Mouse (Mus musculus) liver, embryonic 14.5 days (tissue): Measurements from ENCODE around the gene Clic4.

Experiments used
- CTCF ChIP-seq: IDR thresholded peaks from 2 replicates; pipeline ENCODE4 v1.5.1; 2016; ENCODE audit warnings: antibody characterized with exemption, low read depth, control low read depth
- EP300 ChIP-seq: IDR thresholded peaks from 2 replicates; pipeline ENCODE4 v1.6.1; 2016; ENCODE audit warnings: antibody characterized with exemption, low read depth

DNA sequence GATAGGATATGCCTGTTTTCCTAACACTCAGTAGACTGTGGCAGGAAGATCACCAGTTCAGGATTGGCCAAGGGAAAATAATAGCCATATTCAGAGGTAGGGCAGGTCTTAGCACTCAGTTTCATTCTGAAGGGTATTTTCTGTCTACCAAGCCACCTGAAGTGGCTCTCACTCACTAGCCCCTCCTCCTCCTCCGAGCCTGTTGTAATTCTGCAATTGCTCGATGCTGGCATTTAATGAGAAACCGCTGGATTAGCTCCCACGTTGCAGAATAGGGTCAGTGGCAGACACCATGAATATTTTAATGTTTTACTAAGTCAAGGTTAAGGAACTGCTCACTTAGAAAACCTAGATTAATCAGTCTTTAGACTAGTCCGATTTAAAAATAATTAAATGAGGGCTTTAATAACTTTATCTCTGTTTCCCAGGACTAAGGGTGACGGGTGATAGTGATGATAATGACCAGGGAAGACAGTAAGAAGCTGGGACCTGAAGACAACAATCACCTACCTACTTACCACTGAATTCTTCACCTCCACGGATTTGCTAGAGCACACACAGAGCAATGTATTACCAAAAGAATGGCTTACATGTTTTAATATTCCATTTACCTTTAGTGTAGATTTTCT is 29.6 kb downstream of the Clic4 start:
- TF ChIP-seq CTCF (no peak), EP300 (0 out of 2 replicates have a peak, but pooled peaks have one; percentile 16)
